Mouse (Mus musculus) CD8-positive naive resting alpha-beta T cell, adult 2 months (primary cell): ENCODE data around the gene Rhcg.

Experiments
- DNase-seq, 2 experiments: peaks; one replicate each; pipeline ENCODE4 v3.0.0; 2022; ENCODE audit warnings: low read depth in 2 of 2, low spot score in 2 of 2

Gene Rhcg

DNA sequence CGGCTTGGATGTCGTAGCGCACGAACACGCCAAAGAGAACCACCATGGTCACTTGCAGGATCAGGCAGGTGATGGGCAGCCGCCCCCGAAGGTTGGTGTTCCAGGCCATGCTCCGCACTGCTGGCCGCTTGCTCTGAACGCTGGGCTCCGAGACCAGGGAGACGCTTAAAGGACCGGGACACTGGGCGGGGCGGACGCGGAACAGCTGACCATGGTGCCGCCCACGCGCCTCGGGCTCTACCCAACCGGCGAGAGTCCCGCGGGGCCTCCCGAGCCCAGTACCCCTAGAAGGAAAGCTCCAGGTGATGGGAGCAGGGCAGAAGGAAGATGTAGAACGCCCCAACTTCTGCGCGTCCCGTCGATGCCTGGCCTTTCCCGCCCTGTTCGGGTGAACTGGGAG, at the start of gene Rhcg:
Gene Rhcg, minus strand, starts transcription at position 240 of the 400 bp plus-strand sequence.
- DNase-seq, result no peak

DNA sequence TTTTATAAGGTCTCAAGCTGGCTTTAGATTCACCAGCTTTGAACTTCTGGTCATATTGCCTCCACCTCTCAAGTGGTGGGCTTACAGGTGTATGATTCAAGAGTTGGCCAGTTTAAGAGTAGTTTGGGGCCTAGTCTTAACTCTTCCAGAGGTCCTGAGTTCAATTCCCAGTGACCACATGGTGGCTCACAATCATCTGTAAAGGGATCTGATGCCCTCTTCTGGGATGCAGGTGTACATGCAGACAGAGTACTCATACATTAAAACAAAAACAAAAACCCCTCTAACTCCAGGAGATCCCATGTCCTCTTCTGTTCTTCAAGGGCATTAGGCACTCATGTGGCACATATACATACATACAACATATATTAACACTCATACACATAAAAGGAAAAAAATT, 49.2 kb upstream of the Rhcg start:
- DNase-seq, result no peak

DNA sequence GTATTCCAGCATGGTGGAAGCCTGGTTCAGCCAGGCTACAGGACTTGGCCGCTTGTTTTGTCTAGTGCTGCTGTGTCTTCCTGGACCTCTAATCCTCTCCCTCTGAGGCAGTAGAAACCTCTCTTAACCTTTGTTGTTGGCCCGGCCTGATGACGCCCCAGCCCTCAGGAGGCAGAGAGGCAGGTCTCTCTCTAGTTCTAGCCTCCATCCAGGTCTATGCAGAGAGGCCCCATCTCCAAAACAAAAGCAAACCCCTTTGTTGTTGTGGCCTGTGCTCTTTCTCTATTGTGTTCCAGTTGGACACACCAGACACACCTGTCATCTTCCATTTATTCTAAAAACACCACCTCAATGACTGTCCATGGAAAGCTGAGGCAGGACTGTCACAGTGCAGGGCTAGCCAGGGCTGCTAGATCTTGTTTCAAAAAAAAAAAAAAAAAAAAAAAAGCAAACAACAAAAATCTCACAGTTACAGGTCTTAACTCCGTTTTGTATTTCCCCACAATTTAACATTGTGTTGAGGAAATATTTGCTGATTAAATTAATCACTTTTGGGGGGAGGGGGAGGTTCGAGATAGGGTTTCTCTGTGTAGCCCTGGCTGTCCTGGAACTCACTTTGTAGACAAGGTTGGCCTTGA, 43.9 kb upstream of the Rhcg start:
- DNase-seq, result no peak

DNA sequence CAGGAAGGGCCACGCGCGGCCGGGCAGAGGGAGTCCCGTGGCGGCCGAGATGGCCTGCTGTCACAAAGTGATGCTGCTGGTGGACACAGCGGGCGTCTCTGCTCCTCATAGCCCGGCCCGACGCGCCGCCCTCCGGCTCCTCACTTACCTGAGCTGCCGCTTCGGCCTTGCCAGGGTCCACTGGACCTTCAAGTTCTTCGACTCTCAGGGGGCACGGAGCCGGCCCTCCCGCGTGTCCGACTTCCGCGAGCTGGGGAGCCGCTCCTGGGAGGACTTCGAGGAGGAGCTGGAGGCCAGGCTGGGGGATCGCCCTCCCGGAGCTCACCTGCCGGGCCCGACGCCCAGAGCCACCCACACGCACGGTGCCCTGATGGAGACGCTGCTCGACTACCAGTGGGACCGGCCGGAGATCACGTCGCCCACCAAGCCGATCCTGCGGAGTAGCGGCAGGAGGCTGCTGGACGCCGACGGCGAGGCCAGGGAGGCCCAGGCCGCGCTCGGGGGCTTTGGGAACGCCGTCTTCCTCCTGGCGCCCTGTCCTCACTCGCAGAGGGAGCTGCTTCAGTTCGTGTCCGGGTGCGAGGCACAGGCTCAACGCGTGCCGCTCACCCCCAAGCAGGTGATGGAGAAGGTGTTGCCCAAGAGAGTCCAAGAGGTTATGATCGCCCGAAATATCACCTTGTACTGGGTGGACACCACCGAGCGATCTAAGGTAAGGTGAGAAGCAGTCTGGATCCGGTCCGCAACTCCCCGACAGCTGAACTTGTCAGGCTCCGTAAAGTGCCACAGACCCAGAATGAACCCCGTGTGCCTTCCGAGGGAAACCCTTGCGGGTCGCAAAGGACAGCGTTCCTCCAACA, 43.1 kb upstream of the Rhcg start:
- DNase-seq, result no peak

DNA sequence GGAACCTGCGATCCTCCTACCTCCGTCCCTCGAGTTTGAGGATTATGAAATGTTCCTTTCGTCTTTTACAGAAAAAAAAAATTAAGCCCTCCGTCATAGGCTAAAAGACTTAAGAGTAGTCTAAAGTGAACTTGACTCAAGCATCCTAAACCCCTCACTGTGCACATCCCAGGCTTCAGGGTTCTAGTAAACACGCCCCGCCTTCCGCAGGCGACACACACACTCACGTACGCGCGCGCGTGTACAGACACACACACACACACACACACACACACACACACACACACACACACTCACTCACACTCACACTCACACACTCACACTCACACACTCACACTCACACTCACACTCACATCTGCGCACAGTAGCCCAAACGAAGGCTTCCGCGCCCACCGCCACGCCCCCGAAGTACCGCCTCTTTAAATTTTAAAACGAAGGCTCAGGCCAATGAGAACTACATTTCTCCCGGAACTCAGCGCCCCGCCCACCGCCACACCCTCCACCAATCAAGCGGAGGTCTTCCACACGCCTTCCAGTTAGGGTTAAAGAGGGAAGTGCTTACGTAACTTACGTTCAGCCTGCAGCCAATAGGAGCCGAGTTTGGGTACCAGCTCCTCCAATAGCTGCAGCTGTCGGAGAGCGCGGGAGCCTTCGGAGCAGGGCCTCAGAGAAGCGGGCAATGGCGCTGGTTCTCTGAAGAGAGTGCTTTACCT, 42.3 kb upstream of the Rhcg start, which contains the start of gene Ticrr:
Gene Ticrr, plus strand, starts transcription at position 619 of the 713 bp plus-strand sequence.
- DNase-seq, result peak; percentile 96 to 97

DNA sequence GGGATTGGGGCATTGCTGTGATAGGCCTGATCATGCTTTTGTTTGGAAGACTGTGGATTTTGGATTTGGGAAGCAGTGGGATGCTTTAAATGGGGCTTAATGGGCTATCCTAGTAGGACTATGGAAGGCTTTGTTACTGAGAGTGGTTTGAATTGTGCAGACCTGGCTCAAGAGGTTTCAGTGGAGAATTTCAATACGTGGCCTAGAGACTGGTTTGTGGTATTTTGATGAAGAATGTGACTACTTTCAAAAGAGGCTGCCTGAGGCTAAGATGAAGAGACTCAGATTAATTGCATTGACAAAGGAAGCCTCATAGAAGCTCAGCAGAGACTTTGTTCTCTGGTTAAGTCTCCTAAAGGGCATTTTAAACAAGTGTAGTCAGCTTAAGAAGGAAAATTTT, 37.1 kb upstream of the Rhcg start:
- DNase-seq, result no peak

DNA sequence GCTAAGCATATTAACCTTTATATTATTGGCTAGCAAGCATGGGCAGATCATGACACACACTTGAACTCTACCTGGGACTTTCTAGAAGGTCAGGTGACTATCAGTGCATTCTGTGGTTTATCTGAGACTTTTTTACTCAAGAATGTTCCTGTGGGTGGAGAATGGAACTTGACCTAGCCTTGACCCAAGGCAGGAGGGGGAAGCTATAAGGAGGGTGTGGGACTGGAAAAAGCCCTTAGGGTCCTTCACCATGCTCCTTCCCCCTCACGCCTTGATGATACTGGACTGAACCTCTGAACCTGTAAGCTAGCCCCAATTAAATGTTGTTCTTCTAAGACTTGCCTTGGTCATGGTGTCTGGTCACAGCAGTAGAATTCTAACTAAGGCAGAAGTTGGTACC, 36.7 kb upstream of the Rhcg start:
- no peak for DNase-seq

DNA sequence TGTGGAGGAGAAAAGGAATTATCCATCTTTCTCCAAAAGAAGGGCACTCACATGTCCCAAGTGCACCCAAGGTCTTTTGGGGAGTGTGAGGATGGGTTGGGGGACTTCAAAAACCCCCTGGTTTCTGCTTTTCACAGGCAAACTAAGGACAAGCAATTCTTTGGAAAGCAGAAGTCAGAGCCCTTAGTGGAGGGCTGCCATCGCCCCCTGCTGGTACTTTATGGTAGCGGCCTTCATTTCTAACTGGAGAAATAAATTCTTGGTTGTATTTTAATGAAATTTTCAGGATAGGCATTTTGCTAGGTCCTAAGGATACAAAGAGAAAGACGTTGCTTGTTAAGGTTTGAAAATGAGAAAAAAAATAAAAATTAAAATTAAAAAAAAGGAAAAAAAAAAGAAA, 31.5 kb upstream of the Rhcg start:
- DNase-seq, result peak; percentile 26 to 49

DNA sequence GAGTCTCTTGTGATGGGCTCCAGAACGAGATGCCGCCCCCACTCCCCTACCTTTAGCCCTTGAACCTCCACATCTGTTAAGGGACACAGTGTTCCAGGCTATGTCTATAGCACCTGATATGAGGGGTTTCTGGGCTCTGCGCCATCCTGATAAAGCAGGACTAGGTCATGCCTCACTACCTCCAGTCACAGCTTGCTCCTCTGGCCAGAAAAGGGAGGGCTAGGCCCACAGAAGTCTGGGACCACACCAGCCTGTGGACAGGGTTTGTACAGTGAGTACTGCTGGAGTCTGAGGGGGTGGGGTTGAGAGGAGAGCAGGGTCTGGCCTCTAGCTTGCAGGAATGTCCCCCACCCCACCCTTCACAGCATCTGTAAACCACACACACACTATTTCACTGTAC, 29.8 kb upstream of the Rhcg start:
- DNase-seq, result no peak

DNA sequence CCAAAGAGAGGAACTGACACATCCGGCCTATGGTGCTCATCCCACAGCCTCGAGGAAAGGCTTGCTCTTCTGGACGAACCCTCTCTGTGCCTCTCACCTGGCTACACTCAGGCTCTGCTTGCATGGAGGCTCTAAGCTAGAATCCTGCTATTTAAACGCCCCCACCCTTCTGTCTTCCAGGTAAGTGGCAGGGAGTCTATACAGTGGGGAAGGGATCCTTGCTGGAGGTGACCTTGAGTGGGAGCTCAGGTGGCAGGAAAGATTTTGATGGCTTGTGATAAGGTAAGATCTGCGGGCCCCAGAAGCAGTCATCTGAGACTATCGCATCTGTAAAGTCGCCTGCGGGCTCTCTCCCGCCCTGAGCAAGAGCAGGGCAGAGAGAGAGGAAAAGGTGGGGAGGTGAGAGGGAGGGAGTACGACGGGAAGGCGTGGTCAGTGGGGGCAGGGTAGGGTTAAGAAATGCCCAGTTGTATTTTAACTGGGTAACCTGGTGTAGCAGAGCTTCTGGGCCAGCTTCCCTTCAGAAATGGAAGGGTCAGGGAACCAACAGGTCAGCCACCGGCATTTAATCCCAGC, 14.4 kb upstream of the Rhcg start:
- no peak for DNase-seq

DNA sequence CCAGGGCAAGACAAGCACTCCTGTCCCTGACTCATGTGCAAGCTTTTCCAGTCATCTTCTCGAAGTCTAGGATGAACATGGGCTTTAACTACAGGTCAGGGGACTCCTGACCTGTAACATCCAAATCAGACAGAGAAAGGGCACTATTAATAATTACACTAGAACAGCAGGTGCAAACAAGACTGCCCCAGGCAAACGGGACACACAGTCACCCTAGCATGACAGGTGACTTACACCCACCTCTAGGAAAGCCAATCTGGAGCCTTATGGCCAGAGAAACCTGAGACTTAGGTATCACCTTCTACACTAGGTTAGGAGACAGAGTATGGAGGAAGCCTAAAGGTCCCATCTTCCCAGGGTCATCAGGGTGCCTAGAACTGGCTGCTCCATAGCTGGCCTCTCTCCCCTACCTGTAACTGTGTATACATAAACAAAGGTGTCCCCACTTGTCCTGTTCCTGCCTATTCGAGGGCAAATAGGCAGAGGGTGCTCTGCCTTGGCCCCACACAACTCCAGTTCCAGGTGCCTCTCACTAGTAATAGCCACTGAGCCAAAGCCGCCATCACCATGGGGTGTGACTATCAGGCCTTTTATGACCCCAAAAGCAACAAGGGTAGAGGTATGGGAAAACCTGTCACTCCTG, 10.9 kb upstream of the Rhcg start:
- DNase-seq, result no peak

DNA sequence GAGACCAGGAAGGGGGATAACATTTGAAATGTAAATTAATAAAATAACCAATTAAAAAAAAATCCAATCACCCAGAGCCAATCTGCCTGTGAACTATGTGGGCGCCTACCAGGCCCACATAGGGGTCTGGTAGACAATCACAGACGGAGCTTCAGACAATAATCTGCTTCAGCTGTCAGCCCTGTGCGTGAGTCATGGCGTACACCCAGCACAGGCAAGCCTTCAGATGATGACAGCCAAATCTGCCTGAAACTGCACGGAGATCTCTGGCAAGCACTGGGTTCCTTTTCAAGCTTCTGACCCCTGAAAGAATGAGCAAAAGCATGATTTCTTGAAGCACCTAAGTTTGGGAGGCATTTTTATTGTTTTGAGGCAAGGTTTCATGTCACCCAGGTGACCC, 8.7 kb upstream of the Rhcg start:
- DNase-seq, result no peak

DNA sequence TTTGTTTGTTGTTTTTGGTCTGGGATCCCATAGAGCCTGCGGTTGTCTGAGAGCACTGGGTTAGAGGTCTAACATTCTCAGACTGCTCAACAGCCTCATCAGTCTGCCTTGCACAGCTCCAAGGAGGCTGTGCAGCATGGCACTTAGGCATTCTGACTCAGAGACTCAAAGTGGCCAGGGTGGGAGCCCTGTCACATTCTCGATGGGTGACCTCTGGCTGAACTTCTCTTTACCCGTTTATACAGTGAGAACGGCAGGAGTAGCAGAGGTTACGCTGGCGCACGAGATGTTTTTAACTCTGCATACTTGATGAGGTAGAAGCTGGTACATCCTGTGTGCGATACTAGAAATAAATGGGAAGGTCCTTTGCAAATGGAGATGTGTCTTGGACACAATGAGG, 5.6 kb upstream of the Rhcg start:
- no peak for DNase-seq

DNA sequence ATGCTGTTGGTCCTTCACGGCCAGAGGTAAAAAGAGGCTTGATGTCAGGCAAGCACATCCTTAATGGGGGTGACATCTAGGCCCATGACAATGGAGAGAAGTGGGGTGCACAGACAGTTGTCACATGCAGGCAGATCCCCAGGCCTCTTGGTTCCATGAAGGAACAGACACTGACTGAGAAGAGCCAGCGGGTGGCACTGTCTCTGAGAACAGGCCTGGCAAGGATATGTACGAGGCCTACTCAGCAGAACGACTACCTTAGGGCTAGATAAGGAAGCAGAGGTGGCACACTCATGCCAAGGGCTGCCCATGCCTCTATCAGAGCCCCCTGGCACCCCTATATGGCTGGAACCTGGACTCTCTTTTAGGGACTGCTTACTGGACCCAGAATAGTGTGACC, 2.0 kb upstream of the Rhcg start:
- DNase-seq, result no peak

DNA sequence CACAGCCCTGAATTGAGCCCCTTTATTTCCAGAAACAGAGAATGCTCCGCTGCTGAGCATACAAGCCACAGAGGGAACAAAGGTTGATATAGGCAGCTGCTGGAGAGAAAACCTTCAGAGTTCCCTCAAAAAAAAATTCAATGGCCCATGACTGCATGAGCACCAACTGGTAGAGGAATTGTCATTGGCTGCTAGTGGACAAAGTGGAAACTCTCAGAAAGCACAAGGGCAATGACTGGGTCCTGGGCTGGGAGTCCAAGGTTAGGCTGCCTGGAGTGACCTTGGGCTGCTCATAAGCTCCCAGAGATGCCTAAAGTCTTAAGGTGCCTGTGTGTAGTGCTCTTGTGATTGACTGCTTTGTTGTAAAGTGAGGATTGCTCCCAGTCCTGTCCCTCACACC, 1.5 kb downstream of the Rhcg start:
- DNase-seq, result no peak

DNA sequence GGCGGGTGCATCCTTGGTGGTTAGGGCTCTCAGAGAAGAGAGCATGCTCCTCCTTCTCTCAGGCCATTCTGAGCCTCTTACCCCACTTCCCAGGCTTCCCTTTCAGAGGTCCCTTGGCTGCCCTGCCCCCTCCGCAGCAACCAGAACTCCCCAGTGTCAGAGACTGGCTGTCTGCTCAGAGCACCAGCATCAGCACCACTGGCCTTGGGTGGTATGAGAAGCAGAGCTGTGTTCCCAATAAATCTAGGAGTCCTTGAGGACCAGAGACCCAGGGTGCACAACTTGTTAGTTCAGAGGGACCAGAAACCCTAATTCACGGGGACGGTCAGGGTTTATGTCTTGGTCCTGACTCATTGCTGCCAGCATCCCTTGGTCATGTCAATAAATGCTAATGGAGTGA, 2.4 kb downstream of the Rhcg start:
- DNase-seq, result no peak

DNA sequence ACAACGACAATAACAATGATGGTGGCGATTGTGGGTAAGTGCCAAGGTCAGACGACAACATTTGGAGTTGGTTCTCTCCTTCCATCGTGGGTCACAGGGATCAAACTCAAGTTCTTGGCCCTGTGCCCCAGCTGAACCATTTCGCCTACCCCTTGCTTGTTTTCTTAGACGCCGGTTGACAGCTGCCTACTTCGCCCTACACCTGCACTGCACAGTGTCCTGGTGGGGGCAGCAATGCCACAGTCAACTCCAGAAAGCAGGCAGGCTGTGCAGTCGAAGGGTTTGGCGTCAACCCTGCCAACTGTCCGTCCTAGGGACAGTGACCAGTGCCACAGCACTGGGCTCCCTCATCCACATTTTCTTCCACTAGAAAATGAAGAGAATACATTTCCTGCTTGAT, 4.1 kb downstream of the Rhcg start:
- DNase-seq, result no peak

DNA sequence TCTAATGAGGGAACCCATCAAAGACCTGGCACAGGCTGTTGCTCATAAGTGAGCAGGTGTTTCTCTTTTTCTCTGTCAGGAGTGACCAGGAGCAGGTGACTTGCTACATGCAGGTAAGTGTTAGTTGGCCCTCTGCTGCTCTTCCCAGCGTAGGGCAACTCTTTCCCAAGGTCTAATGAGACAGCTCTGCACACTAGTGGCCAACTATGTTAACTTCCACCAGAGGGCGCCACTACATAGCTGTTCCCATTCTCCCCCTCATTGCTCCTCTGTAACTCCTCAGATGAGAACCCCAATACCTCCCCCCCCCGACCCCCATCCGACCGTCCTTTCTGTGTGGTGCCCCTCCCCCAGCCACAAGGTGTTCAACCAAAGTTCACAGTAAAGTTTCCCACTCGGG, 4.7 kb downstream of the Rhcg start:
- DNase-seq, result peak; percentile 20 to 49

DNA sequence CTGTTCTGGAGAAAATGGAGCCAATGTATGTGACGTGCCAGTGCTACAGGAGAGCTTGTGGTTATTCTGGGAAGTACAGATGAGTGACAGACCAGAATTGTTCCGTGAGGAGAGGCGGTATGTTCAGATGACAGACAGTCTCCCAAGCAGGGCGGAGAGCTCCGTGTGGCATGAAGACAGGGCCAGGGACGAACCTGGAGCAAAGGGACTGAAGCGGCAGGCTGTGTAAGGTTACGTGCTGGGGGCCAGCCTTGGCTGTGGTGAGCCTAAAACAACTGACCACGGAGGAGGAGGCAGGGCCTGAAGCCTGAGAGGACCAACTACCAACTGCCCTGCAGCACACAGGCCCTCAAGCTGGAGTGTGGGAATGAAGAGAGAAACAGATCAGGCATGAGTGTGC, 5.6 kb downstream of the Rhcg start:
- DNase-seq, result no peak

DNA sequence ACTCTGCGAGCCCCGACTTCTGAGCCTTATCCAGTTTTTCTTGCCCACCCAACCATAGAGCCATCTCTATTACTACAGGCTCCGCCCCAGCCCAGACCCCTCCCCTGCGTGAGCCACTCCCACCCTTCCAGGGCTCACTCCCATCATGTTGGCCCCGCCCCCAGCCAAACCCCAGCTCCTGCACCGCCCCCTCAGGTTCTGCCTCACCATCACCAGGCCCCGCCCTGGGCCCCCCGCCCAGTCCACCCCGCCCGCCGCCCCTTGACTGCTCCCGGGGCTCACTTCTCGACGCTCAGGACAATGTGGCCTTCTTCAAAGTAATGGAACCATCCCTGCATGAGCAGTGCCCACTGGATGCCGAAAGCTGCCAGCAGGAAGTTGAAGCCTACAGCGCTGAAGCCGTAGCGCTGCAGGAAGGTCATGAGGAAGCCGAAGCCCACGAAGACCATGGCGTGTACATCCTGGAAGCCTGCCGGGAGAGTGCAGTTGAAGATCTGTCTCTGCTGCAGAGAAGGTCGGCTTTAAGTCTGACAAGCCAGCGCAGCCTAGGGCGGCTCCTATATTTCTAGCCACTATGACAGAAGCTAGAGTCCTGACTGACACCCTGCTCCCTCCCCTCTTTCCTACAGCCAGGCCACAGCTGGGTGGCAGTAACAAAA, 10.1 kb downstream of the Rhcg start:
- DNase-seq, result no peak

DNA sequence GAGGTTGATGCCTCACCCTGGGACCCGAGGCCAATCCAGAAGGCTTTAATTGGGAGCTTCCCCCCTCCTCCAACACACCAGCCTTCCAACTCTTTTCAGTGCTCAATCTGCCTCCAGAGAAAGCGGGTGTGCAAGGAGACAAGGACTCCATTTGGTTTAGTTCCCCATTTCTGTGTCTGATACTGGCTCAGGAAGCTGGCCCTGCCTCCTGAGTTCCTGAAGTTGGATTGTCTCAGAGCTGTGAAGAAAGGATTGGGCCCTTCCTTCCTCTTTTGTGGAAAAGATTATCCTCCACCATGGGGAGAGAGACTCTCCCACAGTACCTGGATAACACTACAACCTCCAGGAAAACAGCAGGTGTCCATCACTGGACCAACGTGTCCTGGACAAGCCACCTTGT, 10.7 kb downstream of the Rhcg start:
- DNase-seq, result no peak
